Mouse (Mus musculus) gastrocnemius, postnatal 36 days (tissue): ENCODE measurements around the gene Atp10b. TPM values are rescaled to one million over a fixed set of nuclear protein-coding genes. Genes with fewer than 3 reads are reported as not detected.

Experiments
- total RNA-seq, 2 experiments: library from RNA; stranded (reverse); gene quantifications; 2 replicates each; pipeline ENCODE4 v1.2.3; 2021

The Atp10b gene
- total RNA-seq, 2 experiments from 2014 or later = not detected

Other genes with a start within 250 kb of the Atp10b start
- gene Gm9972, start 114.1 kb upstream of the Atp10b start, total RNA-seq = not detected